Mouse (Mus musculus): Measurements from ENCODE around the gene Epha6. TPM values are rescaled to one million over a fixed set of nuclear protein-coding genes. Genes with fewer than 3 reads are reported as not detected.

The Epha6 gene
- polyA plus RNA-seq, 1 experiment from 2014 or later: 4.4 TPM

GRCm38 (mm10) chr16:59615675-59616074 lies 989.7 kb downstream of the Epha6 start:
- Histone ChIP-seq H3K27me3 (no peaks in the 10 kb centered on the region), H3K9ac (no peak overlapping the region), H3K36me3 (peaks cover 5% of the 10 kb centered on the region), H3K4me2 (no peak overlapping the region), H3K4me1 (replicated peaks) (no peaks in the 10 kb centered on the region), H3K4me3 (no peak overlapping the region), H3K9me3 (no peaks in the 10 kb centered on the region), H3K27ac (replicated peaks) (no peak overlapping the region)
- no peak for ATAC-seq (ENCODE audit: low read depth)
- WGBS: 69% methylated on average over 3 of the region's 3 CpGs

- Histone ChIP-seq H3K9ac (no peak overlapping the region), H3K36me3 (peaks cover 5% of the 10 kb centered on the region), H3K4me2 (no peak overlapping the region), H3K9me3 (no peaks in the 10 kb centered on the region), H3K4me3 (no peak overlapping the region), H3K27me3 (no peaks in the 10 kb centered on the region), H3K27ac (replicated peaks) (no peak overlapping the region), H3K4me1 (replicated peaks) (no peaks in the 10 kb centered on the region)
- ATAC-seq (ENCODE audit: low read depth): no peak
- WGBS: 94% methylated on average over 1 of the region's 1 CpGs
Observed at GRCm38 (mm10) chr16:59610750-59611149, 994.6 kb downstream of the Epha6 start.

GRCm38 (mm10) chr16:59604078-59604781 lies 1001.1 kb downstream of the Epha6 start:
- Histone ChIP-seq H3K36me3 (no peaks in the 10 kb centered on the region), H3K4me2 (peak overlapping the region; percentile 55), H3K27ac (replicated peaks) (peak overlapping the region; percentile 61), H3K9ac (peak overlapping the region; percentile 55), H3K4me1 (replicated peaks) (peaks cover 24% of the 10 kb centered on the region), H3K4me3 (peak overlapping the region; percentile 22), H3K27me3 (peaks cover 5% of the 10 kb centered on the region), H3K9me3 (no peaks in the 10 kb centered on the region)
- peak; percentile 85 for ATAC-seq (ENCODE audit: low read depth)
- 20% methylated on average over 15 of the region's 15 CpGs for WGBS

Small RNA genes lying within 50 kb of the gene (microRNA-seq; reads per million reads assigned to microRNA genes)
- gene Gm24755: not detected
